Mouse (Mus musculus) liver, adult 2 months (tissue): ENCODE data around the gene Gmnn.

Experiments
- CTCF ChIP-seq: fragments of 200-500 bp; IDR thresholded peaks from 2 replicates; pipeline ENCODE4 v1.5.1; 2011; ENCODE audit warnings: low read depth, low read length, control low read depth
- POLR2A ChIP-seq: fragments of 200-500 bp; IDR thresholded peaks from 2 replicates; pipeline ENCODE4 v1.6.1; 2011; ENCODE audit warnings: low read length, control low read depth; ENCODE audit not compliant: insufficient read depth; ENCODE audit errors: extremely low read depth

GRCm38 (mm10) chr13:24729128-24729527 is 32.6 kb downstream of the Gmnn start:
- TF ChIP-seq CTCF (no peak), POLR2A (no peak)
